Mouse (Mus musculus) adrenal gland, postnatal 36 days (tissue): ENCODE data around the gene Plscr1. TPM values are rescaled to one million over a fixed set of nuclear protein-coding genes. Genes with fewer than 3 reads are reported as not detected.
A peak's percentile ranks its signal among the peaks of the same experiment; 100 is the strongest.

Experiments used
- DNase-seq, 2 experiments: peaks; one replicate each; pipeline ENCODE4 v3.0.0; 2021; ENCODE audit warnings: mixed read lengths in 1 of 2
- total RNA-seq, 2 experiments: library from RNA; stranded (reverse); gene quantifications; 2 replicates each; pipeline ENCODE4 v1.2.3; 2021

The Plscr1 gene
- total RNA-seq, 2 experiments from 2014 or later = 10.5 to 14.1 TPM

GRCm38 (mm10) chr9:92253585-92254321, 4.2 kb downstream of the Plscr1 start:
- no peak for DNase-seq

- DNase-seq = no peak
Measured at GRCm38 (mm10) chr9:92260481-92261159, 11.1 kb downstream of the Plscr1 start.

GRCm38 (mm10) chr9:92265719-92266118, 16.2 kb downstream of the Plscr1 start:
- no peak for DNase-seq

GRCm38 (mm10) chr9:92266558-92267171, 17.1 kb downstream of the Plscr1 start:
- DNase-seq = no peak

GRCm38 (mm10) chr9:92267732-92268131, 18.2 kb downstream of the Plscr1 start:
- no peak for DNase-seq

- no peak for DNase-seq
Measured at GRCm38 (mm10) chr9:92269829-92270404, 20.4 kb downstream of the Plscr1 start.

- peak; percentile 86 to 89 for DNase-seq
Measured at GRCm38 (mm10) chr9:92270927-92271326, 21.4 kb downstream of the Plscr1 start.

GRCm38 (mm10) chr9:92272650-92273049, 23.1 kb downstream of the Plscr1 start:
- no peak for DNase-seq

GRCm38 (mm10) chr9:92273271-92273670, 23.7 kb downstream of the Plscr1 start:
- DNase-seq = no peak

GRCm38 (mm10) chr9:92273956-92274762, 24.6 kb downstream of the Plscr1 start:
- DNase-seq = no peak

- peak in 1 of 2 experiments; percentile 39 for DNase-seq
Measured at GRCm38 (mm10) chr9:92275486-92276207, 26.1 kb downstream of the Plscr1 start, which contains the start of gene Plscr2. Plscr2 (plus strand) TSS chr9:92275602.

- no peak for DNase-seq
Measured at GRCm38 (mm10) chr9:92276360-92276759, 26.8 kb downstream of the Plscr1 start.

GRCm38 (mm10) chr9:92280048-92280447, 30.5 kb downstream of the Plscr1 start:
- DNase-seq = no peak

- DNase-seq = no peak
Measured at GRCm38 (mm10) chr9:92282563-92283171, 33.1 kb downstream of the Plscr1 start.

- no peak for DNase-seq
Measured at GRCm38 (mm10) chr9:92289675-92290074, 40.1 kb downstream of the Plscr1 start.

GRCm38 (mm10) chr9:92292169-92292568, 42.6 kb downstream of the Plscr1 start:
- DNase-seq = no peak

- no peak for DNase-seq
Measured at GRCm38 (mm10) chr9:92292922-92293321, 43.4 kb downstream of the Plscr1 start.

- DNase-seq = no peak
Measured at GRCm38 (mm10) chr9:92293560-92294548, 44.3 kb downstream of the Plscr1 start.

GRCm38 (mm10) chr9:92298288-92298687, 48.7 kb downstream of the Plscr1 start:
- DNase-seq = no peak
